Mouse (Mus musculus) brain, embryonic 14.5 days (tissue): ENCODE data around the gene Wdr90. TPM values are rescaled to one million over a fixed set of nuclear protein-coding genes. Genes with fewer than 3 reads are reported as not detected.

Source experiments
- DNase-seq: peaks from one replicate; pipeline ENCODE4 v3.0.0-alpha.2; 2011; ENCODE audit warnings: low read depth
- CTCF ChIP-seq: fragments of 200-500 bp; IDR thresholded peaks from 2 replicates; pipeline ENCODE4 v1.5.1; 2012; ENCODE audit warnings: inconsistent platforms, mild to moderate bottlenecking, moderate library complexity, borderline replicate concordance; ENCODE audit not compliant: insufficient read depth, insufficient read length; ENCODE audit errors: extremely low read depth
- POLR2A ChIP-seq: fragments of 200-500 bp; IDR thresholded peaks from 2 replicates; pipeline ENCODE4 v1.6.1; 2012; ENCODE audit warnings: mild to moderate bottlenecking, inconsistent platforms, borderline replicate concordance; ENCODE audit not compliant: poor library complexity, insufficient read depth, insufficient read length, severe bottlenecking; ENCODE audit errors: extremely low read depth
- polyA plus RNA-seq: library from polyadenylated mRNA; depleted of rRNA; stranded (reverse); fragments of >200 nt; gene quantifications from 2 replicates; pipeline ENCODE4 v1.2.3, GENCODE M21; 2012

Wdr90 gene
- polyA plus RNA-seq, 1 experiment: 49.5 TPM

DNA sequence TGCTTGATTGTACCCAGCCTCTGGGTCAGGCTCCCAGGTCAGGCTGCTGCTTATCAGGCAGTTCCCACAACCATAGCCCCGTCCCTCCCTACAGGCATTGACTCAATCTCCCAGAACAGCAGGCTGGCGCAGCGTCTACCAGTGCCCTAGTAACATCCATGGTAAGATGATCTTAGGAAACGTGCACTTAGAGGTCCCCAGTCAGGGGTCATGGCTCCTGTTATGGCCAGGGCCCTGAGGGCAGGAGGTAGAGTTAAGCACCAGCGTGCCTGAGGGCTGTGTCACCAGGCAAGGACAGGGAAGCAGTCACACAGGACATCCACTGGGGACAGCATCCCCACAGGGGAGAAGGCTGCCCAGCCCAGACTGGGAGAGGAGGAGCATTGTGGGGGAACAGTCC lies 21.0 kb upstream of the Wdr90 start:
- TF ChIP-seq CTCF (no peak), POLR2A (no peak)
- DNase-seq: no peak

DNA sequence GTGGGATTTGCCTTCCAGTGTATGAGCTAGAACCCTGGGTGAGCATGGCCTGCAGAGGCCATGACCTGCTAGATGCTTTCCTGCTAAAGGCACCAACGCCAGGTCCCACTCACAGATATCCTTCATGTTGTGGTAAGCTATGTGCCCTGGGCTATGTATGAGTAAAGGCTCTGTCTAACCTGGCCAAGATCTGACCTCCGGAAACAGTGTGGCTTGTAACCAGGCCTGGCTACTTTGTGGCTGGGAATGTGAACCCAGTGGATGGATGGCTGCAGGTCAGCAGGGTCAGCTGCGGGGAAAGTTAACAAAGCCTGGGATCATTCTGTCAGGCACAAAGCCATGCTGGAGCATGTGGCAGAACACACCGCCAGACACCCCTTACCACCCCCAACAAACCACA lies 20.4 kb upstream of the Wdr90 start:
- DNase-seq: no peak
- TF ChIP-seq POLR2A: no peak
- no peak for TF ChIP-seq CTCF

DNA sequence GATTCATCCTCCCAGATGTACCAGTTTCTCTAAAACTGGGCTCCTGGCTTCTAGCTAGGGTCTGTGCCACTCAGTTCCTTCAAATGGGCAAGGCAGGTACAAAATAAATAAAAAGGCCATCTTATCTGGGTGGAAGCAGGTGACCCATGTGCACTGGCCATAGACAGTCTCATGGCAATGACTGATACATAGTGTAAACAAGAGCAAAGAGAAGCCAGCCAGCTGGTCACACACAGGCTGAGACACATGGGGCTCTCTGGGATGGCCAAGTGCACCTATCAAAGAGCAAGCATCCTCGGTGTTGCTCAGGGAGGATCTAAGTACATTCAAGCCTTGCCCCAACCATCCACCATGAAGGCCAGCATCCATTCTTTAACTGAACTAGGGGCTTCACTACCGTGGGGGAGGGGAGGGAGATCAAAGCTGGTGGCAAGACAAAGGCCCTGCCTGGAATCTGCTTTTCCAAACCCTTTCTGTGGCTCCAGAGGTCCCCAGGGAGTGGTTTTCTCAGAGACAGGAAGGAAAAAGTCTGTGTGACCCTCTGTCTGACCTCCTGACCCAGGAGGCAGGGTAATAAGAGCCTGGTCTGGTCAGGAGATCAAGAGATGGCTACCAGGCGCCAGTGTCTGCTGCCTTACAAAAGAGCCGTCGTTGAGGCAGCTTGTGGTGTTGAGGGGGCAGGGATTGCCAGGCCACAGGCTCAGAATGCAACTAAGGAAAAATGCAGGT lies 19.8 kb upstream of the Wdr90 start:
- TF ChIP-seq POLR2A: no peak
- TF ChIP-seq CTCF: no peak
- no peak for DNase-seq

DNA sequence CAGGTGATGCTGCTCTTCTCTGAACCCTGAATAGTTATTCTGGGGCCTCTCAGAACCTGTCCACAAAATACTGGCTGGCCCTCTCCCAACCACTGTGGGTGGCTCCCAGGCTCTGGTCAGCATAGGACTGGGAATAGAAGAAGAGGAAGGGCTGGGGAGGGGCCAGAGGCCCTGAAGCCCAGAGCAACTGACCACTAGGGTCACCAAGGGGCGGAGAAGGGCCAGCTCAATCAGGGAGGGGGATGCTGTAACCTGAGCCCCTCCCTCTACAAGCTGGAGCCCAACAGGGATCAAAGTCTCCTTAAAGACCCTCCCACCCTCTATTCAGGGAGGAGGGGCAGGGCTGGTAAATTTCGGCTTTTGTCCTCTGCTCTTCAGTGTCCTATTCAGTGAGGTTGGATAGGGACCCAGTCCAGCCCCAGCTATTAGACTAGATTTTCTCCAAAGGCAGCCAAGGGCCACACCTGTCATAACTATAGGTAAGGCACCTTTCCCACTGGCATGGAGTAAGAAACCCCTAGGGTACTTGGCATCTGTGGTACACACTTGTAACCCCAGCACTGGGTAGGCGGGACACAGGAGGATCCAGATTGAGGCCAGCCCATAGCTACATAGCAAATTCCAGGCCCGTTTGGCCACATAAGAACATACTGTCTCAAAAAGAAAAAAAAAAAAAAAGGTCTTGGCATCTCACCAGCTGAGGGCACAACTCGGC lies 19.1 kb upstream of the Wdr90 start, which contains the start of gene Wfikkn1:
Wfikkn1 (minus strand) TSS at position 663 of the 715 bp plus-strand sequence.
- no peak for DNase-seq
- no peak for TF ChIP-seq CTCF

DNA sequence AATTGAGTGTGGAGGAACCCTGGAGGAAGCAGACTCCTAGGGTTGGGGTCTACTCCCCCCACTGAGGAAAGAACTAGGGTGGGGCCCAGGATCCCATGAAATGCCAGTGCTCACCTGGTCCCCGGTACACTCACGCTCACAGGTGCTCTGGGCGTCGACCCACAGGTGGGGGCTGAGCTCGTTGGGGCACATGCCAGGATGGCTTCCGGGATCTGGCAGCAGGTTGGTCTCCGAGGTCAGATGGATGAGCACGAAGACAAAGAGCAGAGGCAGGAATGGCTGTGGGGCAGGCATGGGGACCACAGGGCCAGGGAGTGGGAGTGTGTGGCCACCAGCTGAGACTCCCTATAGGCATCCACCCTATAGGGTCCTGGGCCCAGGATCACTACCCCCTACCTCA lies 18.4 kb upstream of the Wdr90 start:
- no peak for DNase-seq
- TF ChIP-seq POLR2A (no peak), CTCF (no peak)

DNA sequence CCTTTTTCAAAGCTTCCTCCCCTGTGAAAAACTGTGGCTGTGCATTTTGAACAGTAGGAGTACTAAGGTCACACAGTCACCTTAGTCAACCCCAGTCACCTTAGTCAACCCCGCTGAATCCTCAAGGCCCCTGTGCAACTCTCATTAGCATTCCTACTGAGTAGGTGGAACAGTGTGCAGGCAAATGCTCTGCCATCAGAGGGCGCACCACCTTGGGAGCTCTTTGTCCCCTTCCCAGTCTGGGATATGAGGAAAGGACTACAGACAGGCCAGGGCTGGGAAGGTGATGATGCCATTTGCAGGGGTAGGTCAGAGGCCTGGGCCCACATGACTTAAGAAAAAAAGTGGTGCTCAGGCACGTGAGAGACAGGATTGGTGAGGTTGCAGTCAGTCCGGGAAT lies 18.0 kb upstream of the Wdr90 start:
- TF ChIP-seq CTCF (peak; percentile 48; the same call in 1 of the 2 replicates), POLR2A (no peak)
- no peak for DNase-seq

DNA sequence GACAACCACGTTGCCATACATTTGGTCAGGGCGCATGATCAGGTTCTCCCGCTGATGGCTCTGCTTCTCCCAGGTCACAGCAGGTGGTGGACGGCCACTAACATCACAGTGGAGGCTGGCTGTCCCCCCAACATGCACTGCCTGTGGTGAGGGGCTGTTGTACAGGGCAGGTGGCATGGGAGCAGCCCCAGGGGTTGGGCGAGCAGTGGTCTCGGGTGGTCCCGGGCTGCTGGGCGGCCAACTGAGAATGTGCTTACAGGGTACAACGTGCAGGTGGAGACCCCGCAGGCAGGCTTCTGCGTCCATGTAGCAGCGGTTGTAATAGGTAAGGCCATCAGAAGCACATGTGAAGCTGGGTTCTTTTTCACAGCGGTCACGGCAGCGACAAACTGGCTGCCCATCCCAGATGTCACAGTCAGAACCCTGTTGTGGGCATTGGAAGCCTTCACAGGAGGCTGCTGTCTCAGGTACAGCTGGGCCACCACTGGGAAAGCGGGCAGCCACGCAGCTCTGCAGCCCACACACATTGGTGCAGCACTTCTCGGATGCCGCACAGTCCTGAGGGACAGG lies 17.4 kb upstream of the Wdr90 start:
- TF ChIP-seq CTCF (no peak), POLR2A (no peak)
- DNase-seq: no peak

DNA sequence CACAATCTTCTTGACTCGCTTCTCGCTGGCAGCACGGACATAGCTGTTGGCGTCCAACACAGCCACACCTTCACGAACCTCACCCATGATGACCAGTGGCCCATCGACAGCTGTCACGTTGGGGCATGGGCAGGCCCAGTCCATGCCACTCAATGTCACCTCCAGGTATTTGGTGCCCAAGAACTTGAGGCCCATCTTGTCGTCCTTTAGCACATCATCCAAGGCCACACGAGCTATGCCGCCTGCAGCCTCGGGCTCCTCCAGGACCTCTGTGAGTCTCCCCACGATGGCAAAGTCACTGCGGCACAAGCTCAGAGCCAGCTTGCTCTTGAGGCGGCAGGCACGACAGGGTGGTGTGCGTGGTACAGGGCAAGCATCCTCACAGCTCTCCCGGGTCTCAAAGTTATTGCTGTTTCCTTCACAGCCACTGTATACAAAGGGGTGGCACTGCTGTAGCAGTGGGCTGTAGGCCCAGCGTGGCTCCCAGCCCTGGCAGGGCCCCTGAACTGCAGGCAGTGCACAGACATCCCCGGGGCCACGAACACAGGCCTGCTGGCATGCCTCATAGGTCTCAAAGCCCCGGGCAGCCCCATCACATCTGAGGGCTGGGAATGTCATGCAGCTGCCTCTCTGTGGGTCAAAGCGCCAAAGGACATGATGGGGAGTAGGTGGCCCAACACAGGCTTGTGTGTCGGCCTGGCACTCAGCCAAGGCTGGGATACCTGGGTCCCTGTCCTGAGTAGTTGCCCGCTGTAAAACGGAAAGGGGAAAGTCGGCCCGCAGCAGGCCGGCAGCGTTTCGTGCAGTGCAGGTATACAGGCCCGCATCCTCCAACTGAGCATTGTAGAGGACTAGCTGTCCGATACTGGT lies 16.7 kb upstream of the Wdr90 start:
- TF ChIP-seq CTCF (no peak), POLR2A (no peak)
- DNase-seq: no peak

DNA sequence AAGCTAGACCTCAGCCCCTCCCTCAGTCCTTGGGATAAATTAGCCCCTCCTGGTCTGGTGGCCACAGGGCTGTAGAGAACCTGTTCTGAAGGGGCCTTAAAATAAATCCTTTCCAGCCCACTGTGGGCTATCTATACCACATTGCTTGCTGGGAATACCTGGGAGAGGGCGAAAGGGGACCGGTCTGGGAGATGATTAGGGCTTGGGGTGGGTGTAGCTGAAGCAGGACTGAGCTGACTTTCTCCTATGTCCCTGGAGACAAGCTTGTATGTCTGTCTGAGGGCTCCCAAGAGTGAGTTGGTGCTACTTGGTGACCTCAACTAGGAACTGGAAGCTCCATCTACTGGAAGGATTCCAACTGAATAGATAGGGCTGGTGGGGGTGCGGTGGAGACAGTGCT lies 15.7 kb upstream of the Wdr90 start:
- DNase-seq: no peak

DNA sequence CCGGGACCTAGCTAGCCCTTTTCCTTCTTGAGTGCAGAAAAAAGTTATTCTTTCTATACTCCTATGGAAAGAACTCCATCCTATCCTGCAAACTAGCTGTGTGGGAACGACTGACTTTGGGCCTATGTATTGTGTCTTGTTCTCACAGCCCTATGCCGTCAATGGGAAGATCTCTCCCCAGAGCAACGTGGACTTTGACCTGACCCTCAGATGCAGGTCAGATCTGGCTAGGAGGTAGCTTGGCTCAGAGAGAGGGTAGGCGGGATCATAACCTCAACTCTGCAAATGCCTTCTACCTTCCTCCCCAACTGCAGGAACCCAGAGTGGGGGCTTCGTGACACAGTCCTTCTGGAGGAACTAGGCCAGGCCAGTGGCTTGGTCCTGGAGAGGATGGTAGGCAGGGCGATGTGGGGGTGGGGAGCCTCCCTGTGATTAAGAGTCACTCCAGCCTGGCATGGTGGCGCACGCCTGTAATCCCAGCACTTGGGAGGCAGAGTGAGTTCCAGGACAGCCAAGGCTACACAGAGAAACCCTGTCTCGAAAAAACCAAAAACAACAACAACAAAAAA lies 15.1 kb upstream of the Wdr90 start:
- DNase-seq: no peak
- TF ChIP-seq CTCF (no peak), POLR2A (no peak)

More for the DNA sequence above, 15.7 kb upstream of the Wdr90 start:
- TF ChIP-seq POLR2A (no peak), CTCF (no peak)

DNA sequence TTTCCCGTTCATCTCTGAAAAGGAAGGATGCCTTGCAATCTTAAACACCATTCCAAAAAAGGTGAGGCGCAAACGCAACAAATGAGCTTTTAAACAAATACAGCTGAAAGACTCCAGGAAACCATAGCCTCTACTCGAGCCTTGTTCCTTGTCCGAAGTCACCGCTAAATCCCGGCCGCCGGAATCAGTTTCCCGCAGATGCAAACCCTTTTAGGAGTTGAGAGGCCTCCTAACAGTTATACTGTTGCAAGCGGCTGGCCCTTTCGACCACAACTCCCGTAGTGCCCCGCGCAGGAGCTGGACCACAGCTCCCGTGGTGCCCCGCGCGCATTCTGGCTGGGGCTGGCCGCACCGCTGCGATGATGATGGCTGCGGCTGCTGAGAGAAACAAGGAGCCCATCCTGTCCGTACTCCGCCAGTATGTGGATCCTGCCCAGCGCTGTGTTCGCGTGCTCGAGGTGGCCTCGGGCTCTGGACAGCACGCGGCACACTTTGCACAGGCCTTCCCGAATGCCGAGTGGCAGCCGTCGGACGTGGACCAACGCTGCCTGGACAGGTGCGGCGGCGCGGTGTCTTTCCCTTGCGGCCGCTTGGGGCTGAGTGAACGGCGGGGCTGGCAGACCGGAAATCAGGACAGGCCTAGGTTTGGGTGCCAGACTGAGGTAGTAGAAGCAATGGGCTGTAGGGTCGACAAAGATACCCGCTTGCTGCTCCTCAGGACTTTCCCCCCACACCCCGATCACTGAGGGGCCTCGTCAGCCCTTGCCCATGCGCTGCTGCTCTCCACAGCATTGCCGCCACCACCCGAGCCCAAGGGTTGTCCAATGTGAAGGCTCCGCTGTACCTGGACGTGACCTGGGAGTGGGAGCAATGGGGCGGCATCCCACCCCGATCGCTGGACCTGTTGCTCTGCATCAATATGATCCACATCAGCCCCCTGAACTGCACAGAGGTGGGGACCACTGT lies 14.2 kb upstream of the Wdr90 start:
- peak; percentile 96 for DNase-seq
- TF ChIP-seq CTCF: no peak
- TF ChIP-seq POLR2A: peak; percentile 80; the same call in 1 of the 2 replicates
